Mouse (Mus musculus) kidney, adult 18-20 months (tissue): Measurements from ENCODE around the gene Msx3.

Source experiments
- DNase-seq: peaks from one replicate; pipeline ENCODE4 v3.0.0; 2021

Msx3 gene

GRCm38 (mm10) chr7:140057413-140058407, 8.8 kb upstream of the Msx3 start:
- peak; percentile 38 for DNase-seq

DNA sequence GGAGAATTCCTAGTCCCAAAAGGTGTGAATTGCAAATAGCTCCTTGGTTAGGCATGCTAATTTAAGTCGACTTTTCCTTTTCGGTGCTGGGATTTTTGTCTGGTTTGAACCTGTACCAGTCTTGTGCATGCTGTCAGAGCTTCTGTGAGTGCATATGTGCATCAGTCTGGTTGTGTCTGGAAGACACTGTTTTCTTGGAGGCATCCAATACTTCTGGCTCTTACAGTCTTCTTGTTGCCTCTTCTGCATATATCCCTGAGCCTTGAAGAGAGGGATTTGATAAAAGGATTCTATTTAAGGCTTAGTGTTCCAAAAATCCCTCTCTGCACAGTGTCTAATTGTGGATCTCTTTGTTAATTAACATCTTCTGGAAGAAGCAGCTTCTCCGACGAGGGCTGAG, 5.2 kb upstream of the Msx3 start:
- DNase-seq, result no peak

- DNase-seq, result peak; percentile 34
These were observed 313 bp upstream of the Msx3 start for GRCm38 (mm10) chr7:140049115-140049689.

GRCm38 (mm10) chr7:140047811-140048311, 1.0 kb downstream of the Msx3 start:
- peak; percentile 7 for DNase-seq

GRCm38 (mm10) chr7:140045546-140045945, 3.3 kb downstream of the Msx3 start:
- no peak for DNase-seq

- no peak for DNase-seq
These were observed 6.2 kb downstream of the Msx3 start for GRCm38 (mm10) chr7:140042728-140043127.

- DNase-seq, result no peak
These were observed 11.7 kb downstream of the Msx3 start for GRCm38 (mm10) chr7:140037171-140037555.

DNA sequence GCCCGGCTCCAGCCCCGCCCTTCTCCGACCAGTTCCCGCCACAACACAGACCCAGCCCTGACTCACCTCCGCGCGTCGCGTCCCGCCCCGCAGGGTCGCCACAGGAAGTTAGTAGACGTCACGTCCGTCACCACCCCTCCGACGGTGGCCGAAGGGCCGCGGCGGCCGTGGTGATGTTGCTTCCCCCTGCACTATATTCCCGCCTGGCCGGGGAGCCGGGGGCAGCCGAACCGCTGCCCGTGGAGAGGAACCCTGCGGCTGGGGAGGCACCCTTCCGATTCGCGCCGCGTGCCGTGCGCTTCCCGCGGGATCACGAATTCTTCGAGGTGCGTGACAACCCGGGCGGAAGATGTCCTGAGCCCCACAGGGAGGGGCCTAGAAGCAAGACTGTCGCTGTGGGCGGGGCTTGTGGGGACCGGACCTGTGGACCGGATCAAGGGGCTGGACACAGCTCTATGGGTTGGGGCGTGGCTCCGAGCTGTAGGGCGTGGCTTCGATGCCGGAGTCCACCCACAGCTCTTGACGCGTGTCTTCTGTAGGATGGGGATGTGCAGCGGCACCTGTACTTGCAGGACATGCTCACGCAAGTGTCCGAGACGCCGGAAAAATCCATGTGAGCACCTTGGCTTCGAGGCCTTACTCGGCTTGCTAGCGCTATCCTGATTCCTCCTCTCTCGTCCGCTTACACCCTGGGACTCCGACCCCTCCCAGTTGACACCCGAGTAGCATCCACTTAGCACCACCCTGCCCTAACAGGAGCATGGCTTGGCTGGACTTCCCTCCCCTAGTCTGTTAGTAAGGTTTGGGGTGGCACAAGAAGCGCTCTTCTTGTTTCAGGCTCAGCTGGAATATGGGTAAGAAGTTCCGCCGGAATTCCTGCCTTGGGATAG, 12.4 kb downstream of the Msx3 start, which contains the start of the genes Zfp511 and Tubgcp2:
Gene Zfp511, plus strand, starts transcription at position 111 of the 890 bp plus-strand sequence.
Gene Tubgcp2, minus strand, starts transcription at position 389 of the 890 bp plus-strand sequence.
- DNase-seq, result peak; percentile 98

- DNase-seq, result no peak
These were observed 13.4 kb downstream of the Msx3 start for GRCm38 (mm10) chr7:140035456-140035855.

- DNase-seq, result no peak
These were observed 15.5 kb downstream of the Msx3 start for GRCm38 (mm10) chr7:140033386-140033785.

DNA sequence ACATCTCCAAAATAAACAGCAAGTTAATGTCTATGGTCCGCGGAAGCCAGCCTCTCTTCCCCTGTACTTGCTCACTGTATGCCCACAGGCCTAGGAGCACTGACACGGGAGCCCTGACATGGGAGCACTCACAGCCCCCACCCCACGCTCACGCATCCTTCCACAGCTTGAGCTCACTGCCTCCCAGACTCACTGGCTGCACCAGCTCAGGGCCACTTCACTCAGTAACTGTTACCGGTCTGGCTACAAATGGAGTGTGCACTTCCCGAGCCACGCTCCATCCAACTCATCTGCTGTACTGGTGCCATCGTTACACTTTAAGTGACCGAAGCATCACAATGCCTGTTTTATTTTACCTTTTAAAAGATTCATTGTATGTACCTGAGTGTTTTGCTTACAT, 16.5 kb downstream of the Msx3 start:
- no peak for DNase-seq

- DNase-seq, result no peak
These were observed 17.1 kb downstream of the Msx3 start for GRCm38 (mm10) chr7:140031771-140032170.

- no peak for DNase-seq
These were observed 37.6 kb downstream of the Msx3 start for GRCm38 (mm10) chr7:140011336-140011735.

- DNase-seq, result no peak
These were observed 41.1 kb downstream of the Msx3 start for GRCm38 (mm10) chr7:140007781-140008180.

DNA sequence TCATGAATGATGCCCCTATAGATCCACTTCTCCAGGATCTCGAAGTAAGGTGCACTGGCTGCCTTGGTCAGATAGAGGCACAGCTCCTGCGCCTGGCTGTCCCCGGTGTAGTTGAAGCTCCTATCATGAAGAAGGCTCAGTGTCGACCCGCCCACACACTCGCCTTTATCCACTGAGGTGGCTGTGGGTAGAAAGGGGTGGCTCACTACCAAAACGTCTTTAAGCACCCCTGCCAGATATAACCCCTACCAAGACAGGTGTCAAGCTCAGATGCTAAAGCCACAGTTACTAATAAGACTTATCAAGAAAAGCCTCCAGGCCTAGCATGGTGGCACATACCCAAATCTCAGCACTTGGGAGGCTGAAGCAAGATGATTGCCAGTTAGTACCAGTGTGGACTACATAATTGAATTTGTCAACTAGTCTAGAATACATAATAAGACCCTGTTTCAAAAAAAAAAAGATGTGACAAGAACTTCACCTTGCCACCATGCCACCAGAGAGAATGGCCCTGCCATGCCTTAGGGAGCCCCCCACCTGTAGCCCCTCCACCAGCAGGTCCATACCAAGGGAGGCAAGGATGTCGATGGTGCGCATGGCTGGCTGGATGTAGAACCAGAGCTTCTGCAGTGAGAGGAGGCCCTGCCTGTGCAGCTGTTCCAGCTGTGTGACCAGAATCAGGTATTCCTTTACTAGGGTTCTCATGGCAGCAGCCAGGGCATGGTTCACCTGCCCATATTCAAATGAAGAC, 41.9 kb downstream of the Msx3 start:
- DNase-seq, result no peak

GRCm38 (mm10) chr7:140004666-140005065, 44.2 kb downstream of the Msx3 start:
- no peak for DNase-seq

DNA sequence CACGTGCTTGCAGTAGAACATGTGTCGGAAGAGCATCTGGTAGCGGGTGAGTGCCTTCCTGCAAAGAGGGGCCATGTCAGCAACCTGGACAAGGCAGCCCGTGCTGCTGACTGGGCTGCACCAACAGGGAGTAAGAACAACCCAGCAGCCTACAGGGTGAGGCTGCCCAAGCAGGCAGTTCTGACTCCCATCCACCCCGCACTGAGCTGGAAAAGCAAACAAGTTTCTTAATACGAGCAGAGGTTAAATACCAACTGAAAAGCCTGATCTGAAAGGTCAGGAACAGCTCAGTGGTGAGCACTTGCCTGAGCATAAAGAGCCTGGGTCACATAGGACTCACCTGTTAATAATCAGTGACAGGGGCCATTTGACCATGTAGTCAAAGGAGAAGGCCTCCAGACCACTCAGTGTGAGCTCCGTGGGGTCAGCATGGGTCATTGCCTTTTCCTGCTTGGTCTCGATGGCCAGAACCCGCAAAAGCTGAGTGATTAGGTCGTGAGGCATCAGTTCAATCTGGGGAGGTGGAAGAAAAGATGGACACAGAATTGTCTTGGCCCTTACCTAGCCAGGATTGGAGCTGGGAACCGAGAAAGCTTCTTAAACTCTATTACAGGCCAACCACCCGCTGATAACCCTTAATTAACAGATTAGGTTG, 47.7 kb downstream of the Msx3 start:
- DNase-seq, result no peak

GRCm38 (mm10) chr7:139998691-139999350, 50.1 kb downstream of the Msx3 start:
- DNase-seq, result no peak
